Mouse (Mus musculus) retina, postnatal 1 day (tissue): Measurements from ENCODE around the gene Qtrt1.

Experiments
- DNase-seq: peaks from one replicate; pipeline ENCODE4 v3.0.0-alpha.2; 2012

The Qtrt1 gene

DNA sequence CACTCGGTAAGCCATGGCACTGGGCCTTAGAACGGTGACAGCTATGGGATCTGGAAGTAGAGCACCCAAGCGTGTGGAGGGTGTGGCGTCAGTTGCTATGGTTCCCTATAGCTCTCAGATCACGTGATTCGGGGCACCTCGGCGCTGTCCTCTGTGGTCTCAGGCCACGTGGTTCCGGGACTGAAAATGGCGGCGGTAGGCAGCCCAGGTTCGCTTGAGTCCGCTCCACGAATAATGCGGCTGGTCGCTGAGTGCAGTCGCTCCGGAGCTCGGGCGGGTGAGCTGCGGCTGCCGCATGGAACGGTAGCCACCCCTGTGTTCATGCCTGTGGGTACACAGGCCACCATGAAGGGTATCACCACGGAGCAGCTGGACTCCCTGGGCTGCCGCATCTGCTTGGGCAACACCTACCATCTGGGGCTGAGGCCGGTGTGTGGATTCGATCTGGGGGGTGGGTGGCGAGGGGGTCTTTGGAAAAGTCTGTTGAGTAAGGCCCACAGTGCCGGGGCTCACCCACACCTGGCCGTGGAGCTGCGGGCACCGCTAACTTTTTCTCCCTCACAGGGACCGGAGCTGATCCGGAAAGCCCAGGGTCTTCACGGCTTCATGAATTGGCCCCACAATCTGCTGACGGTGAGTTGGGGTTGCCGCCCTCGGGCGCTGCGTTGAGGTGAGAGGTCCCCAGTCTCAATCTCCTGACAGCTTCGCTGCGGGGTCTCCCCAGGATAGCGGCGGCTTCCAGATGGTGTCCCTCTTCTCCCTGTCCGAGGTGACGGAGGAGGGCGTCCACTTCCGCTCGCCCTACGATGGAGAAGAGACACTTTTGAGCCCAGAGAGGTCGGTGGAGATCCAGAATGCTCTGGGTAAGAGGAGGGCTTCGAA, at the start of gene Qtrt1:
TSS of gene Qtrt1 (plus strand) at position 169 of the 882 bp plus-strand sequence.
- peak; percentile 97 for DNase-seq

DNA sequence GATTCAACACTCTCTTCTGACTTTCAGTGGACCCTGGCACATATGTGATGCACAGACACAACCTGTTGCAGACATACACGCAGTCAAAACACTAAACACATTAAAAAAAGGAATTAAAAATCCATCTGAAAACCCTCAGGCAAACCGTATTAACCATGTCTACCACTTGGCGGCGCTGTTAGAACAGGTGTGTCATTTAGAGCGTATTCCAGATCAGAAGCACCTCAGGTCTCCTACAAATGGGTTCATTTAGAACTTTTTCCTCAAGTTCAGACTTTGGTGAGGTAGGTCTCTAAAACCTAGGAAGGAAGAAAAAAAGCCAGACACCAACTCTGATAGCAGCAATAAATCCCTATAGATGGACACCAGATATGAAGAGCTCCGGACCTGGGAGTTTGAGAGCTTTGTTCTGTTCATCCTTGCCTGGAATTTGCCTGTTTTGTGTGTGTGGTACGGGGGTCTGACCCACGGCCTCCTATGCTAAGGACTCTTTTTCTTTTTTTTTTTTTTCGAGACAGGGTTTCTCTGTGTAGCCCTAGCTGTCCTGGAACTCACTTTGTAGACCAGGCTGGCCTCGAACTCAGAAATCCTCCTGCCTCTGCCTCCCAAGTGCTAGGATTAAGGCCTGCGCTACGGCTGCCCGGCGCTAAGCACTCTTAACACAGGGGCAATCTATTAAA, 45.0 kb upstream of the Qtrt1 start:
- DNase-seq: peak; percentile 63

DNA sequence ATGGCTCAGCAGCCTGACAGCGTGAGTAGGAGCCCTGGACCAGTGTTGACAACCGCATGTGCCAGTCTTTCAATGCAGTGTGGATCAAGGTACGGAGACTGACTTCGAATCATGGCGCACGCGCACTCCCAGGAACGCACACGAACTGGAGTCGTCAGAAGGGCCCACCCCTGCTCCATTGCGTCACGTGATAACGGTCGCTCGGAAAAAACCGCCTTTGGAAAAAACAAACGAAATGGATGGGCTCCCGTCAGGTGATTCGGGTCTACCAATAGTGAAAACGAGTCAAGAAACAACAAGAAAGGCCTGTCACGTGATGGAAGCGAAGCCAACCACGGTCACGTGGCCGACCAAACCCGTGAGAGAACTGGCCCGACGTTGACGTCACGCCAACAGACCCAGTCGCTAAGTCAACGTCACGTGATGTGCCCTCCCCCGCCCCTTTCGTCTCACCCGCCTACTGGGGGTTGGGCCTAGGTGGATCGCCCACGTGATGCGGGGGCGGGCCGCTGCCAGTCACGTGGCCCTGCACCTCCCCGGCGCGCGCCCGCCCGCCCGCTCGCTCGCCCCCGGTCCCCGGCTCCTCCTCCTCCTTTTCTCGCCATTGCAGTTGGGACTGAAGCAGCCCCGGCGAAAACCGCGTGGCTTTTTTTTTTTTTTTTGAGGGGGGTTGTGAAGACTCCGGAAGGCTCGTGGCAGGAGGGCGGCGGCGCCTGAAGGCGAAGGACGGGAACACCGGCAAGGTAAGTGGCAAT, 44.1 kb upstream of the Qtrt1 start, which contains the start of gene Ilf3:
TSS of gene Ilf3 (plus strand) at position 515 of the 755 bp plus-strand sequence.
- peak; percentile 100 for DNase-seq

DNA sequence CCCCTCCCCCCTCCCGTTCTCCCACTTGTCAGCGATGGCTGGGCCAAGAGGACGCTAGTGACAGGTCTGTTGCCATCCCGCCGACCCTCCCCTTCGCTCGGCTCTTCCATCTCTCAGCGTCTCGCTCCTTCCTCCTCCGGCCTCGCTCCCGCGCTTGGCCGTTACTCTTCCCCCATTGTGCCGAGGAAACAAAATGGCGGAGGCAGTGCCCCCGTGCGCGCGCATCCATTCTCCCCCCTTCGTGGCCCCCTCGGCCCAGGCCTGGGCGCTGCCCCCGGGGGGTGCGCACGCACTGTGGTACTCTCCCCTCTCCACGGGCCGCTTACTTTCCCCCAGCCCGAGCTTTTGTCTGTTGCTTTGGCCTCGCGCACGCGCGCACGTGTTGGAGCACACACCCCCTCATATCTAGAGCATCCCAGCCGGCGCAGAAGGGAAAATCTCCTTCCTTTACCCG, 43.5 kb upstream of the Qtrt1 start:
- peak; percentile 89 for DNase-seq

DNA sequence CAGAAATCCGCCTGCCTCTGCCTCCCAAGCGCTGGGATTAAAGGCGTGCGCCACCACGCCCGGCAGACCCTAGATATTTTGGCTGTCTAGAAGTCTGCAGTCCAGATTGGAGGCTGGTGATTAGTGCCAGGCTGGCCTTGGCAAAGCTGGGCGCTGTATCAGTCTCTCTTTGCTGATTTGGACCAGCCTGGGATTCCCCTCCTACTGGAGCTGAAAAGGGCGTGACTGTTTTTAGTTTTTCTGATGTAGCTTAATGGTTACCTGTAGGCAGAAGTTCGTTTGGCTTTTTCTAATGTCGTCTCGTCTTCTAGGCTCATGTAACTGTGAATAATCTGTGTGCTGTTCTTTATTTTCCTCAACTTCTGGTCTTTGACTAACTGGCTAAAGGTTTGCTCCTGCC, 42.6 kb upstream of the Qtrt1 start:
- DNase-seq: no peak

DNA sequence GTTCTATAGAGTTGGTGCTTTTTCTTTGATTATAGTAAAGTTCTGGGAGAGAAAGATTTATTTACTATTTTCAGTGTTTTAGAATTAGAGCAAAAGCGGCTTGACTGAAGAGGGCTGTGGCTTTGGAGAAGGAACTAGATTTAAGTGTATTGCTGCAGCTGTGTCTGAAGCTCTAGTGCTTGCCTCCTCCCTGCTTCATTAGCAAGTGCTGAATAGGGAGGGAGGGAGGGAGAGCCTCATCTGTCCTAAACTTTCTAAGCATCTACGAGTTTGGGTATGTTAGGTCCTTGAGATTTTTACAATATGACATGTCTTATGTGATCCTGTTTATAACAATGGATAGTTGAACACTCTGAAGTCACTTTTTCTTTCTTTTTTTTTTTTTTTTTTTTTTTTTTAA, 40.8 kb upstream of the Qtrt1 start:
- no peak for DNase-seq

DNA sequence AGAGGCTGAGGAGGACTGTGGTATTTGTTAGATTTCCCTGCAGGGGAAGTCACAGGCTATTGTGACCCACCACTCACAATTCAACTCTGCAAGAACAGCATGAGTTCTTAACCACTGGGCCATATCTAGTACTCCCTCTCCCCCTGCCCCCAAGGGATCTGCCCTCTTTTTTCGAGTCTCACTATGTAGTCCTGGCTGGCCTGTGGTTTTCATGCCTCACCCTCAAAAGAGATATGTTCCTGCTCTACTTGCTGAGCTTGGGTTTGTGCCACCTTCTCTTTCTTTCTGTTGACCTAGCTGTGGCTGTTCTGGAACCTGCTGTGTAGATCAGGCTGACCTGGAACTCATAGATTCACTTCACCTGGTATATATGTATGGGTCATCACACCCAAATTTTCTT, 39.1 kb upstream of the Qtrt1 start:
- no peak for DNase-seq

DNA sequence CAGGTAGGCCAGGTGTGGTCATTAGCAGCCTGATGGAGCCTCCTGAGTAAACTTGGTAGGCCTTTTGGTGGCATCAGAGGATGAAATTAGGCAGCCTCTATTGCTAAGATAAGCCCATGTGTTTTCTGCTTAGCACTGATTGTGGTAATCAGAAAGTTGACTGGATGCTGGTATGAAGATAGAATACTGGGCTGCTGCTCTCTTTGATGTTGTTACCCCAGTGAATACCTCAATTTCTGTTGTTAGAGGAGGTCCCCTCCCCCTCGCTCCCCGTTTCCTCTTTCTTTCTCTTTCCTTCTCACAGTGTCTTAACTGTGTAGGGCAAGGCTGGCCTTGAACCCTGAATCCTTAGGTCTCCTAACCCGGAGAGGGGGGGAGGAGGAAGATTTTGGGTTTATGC, 32.4 kb upstream of the Qtrt1 start:
- no peak for DNase-seq

DNA sequence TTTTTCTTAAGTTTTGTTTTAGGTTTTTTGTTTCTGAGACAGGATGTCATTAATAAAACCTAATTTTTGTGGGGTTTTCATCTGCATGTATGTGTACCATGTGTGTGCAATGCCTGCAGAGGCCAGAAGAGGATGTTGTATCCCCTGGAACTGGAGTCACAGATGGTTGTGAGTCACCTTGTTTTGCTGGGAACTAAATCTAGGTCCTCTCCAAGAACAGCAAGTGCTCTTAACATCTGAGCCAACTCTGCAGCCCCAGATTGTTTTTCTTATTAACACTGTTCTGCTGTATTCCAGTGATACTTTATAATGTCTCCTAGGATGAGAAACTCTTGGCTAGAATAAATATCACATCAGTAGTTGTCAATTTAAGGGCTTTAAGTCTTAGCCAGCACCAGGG, 30.8 kb upstream of the Qtrt1 start:
- DNase-seq: no peak

DNA sequence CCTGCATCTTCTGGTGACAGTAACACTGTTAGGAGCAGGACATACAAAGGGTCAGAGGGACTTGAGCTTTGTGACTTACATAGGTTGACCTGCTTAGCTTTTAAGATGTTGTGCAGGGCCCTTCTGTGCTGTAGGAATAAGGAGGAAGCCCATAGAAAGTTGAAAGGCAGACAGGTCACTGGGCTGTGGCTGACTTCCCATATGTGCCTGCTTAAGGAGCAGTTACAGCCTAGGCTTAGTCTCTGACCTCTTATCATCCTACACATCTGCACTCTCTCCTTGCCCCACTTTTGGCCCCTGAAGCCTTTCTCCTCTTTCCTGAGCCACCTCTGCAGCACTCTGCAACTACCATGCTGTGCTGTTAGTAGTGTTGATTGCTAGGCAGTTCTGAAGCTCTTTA, 27.7 kb upstream of the Qtrt1 start:
- DNase-seq: no peak

DNA sequence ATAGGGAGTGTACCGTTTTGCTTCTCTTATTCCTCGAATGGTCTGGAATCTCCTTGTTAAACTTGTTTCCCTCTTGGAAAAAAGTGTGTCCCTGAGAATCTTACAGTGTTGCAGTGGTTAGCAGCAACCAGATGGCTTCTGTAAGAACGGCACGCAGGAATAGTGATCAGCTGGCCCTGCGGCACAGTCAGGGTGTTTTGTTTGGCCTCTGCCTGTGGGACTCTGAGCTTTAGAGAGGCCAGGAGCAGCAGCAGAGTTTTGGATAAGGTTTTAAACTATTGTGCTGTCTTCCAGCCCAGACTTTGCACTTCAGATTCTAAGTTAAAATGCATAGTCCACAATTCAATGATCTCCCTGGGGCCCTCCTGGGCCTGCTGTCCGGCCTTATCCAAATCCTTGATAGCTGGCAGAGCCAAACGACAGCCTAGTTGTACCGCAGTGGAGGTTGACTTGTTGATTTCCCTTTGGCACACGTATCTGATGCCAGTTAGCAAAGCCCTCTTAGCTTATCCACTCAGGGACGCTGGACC, 18.9 kb upstream of the Qtrt1 start:
- no peak for DNase-seq

DNA sequence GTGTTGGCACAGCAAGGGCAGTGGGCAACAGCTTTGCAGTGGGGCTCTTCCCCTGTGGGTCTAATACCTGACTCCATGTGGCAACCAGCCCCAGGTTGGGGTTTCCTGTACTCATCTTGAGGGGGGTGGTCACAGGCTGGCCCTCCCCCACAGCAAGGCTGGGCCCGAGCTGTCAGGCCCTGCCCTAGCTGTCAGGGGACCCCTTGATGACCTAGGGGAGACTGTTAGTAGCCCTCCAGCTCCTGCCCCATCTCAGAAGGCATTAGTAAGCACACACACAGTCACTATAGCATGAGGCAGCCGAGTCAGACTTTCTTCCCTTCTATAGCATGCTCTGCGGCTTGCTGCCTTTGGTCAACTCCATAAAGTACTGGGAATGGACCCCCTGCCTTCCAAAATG, 15.9 kb upstream of the Qtrt1 start:
- no peak for DNase-seq

DNA sequence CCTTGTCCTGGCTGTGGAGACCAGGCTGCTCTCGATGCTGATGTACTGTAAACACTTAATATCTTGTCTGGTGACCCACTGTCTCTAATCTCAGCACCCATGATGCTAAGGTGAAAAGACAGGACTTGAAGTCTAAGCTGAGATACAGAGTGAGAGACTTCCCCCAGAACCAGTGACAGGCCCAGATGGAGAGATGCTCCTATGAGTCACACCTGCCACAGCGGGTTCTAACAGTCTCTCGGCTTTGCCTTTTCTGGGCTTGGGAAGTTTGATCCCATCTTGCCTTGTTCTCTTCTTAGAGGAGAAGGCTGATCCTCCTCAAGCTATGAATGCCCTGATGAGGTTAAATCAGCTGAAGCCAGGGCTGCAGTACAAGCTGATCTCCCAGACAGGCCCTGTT, 14.5 kb upstream of the Qtrt1 start:
- DNase-seq: no peak

DNA sequence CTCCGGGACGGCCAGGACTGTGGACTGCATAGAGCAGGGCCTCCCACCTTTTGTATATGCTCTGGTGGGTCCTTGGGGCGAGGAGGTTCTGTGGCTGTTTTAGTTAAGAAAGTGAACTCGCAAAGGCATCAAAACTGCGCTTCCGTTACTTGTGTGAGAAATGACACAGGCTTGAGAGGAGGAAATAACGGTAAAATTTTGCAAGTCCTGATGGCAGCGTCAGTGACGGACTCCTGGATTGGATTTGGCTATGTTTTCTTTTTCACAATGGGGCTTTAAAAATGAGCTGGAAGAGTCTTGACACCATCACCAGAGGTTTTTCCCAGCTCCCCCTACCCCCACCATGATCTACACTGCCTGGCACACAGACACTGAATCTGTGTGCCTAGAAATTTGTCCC, 10.6 kb upstream of the Qtrt1 start:
- DNase-seq: no peak

DNA sequence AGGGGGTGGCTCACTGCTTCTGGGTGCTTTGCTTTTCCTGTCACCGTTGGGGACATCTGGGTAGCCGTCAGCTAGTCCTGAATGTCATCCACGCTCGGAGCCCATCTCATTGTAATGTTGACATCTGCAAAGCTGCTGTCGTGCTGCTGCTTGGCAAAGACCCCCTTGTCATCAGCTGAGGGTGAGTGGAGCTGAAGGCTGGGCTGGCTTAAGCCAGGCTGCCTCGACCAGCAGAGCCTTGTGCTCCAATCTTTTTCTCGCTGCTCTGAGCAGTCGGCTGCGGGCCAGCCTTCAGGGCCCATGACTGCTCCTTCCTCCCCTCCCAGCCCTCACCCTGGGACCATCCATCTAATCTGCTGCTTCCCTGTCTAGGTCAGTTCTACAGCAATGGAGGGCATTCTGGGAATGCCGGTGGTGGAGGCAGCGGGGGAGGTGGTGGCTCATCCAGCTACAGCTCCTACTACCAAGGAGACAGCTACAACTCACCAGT, 8.8 kb upstream of the Qtrt1 start:
- DNase-seq: no peak

DNA sequence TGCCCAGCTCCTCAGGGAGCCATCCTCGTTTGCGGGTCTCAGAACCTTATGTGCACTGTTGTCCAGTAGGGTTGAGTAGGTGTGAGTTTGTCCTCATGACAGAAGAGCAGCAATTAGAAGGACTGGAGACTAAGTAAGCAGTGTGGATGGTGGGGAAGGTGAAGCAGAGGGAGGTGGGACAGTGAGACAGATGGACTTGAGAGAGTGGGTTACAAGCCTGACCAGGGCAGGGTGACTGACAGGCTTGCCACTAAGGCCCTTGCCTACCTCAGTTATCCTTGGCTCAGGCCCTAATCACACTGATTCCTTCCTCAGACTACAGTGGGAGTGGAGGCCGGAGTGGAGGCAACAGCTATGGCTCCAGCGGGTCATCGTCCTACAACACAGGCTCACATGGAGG, 7.9 kb upstream of the Qtrt1 start:
- no peak for DNase-seq

DNA sequence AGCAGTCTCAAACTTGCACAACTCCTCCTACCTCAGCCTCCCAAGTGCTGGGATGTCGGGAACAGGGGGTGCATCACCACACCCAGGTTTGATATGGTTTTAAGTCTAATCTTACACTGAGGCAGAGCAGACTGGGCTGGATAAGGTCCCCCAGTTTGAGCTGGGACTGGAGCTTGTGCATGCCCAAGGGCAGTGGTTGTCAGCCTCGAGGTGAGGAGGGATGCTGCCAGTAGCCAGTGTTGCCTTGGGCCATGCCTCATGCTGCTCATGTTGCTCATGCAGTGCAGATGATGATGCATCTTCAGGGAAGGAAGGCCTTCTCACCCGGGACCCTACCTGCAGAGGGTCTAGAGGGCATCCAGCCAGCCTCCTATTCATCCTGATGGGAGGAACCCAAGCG, 6.1 kb upstream of the Qtrt1 start:
- no peak for DNase-seq

DNA sequence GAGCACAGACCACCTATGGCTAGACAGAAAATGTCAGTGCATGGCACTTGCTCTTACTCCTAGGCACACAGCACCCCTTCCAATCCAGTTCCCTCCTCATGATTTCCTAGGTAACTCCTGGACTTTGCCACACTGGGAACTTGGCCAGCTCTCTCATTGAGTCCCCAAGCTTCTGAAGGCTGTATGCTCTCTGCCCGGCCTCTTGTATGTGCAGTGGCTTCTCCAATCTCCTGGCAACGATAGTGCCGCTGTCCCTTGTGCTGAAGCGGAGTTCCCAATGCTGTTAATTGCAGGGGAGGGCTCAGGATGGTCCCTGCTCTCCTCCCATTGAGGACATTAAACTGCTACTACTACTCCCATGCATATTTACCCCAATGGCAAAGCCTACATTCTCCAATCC, 3.7 kb upstream of the Qtrt1 start:
- DNase-seq: peak; percentile 31

DNA sequence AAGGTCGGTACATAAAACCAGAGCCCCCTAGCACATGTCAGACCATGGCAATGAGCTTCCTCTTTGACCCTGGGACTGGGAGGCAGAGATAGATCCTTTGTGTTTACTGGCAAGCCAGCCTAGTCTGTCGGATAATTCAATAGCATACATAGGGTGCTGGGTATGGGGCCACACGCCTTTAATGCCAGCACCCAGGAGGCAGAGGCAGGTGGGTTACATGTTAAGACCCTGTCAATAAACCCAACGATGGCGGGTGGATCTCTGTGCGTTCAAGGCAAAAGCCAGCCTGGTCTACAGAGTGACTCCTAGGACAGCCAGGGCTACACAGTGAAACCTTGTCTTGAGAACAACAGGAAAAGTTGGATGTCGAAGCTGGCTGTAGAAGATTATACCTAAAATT, 3.0 kb upstream of the Qtrt1 start:
- no peak for DNase-seq

DNA sequence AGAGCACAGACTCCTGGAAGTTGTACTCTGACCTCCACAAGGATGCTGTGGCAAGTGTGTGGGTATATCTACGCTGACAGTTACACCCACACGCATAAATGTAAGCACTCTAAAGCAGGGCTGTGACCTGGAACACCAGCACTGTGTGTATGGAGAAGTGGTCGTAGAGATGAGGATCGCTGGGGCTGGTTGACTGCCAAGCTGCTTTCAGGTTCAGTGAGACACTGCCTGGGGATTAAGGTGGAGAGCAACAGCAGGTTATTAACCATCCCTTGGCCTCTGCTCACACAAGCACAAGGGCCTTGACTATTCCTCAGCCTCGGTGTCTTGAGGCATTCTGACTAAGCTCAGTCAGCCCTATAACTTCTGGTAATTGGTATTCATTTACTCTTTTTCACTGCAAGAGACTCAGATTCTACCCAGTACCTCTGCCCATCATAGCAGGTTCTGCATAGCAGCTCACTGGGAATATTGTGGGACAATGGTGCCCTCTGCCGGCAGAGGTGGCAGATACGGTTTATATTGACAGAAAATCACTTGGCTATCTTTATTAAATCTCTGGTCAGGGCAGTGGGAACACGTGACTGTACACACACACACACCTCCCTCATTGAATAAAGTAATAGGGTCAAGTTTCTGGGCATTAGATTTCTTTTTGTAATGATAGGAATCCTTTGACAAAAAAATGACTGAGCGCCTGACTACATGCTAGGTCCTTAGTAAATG, 1.9 kb upstream of the Qtrt1 start:
- peak; percentile 90 for DNase-seq

DNA sequence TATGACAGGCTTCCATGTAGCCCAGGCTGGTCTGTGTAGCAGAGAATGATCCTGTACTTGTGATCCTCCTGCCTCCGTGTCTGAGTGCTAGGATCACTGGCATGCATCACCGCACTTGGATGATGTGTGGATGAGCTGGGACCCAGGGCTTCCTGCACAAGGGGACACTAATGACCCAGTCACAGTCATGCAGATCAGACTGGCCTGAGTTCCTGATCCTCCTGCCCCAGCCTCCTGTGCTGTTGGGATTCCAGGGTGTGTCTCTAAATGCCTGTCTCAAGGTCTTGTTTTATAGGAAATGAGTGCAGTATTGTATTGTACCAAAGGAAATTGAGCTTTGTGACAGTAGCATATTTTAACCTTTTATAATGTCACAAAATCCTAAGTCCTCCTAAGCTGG, 6.2 kb downstream of the Qtrt1 start:
- no peak for DNase-seq

DNA sequence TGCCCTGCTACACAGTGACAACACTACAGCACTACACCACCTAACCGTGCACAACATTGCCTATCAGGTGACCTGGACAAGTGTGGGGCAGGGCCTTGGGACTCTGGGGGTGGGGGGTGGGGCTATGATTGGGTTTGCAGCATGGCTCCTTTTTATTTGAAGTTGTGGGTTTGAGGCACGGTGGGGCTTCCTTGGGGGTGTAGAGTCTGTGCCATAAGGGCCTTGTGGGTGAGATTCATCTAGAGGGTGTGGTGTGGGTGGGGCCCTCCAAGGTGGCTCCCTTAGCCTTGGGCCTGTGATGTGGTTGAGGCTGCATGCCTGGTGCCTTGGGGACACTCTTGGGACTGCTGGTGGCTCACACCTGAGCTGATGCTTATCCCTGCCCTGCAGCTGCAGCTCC, 8.0 kb downstream of the Qtrt1 start:
- no peak for DNase-seq
